Mouse (Mus musculus) forebrain, embryonic 15.5 days (tissue): ENCODE measurements at regions not wholly inside any gene's neighbourhood (a gene's known extent, or its start where the extent isn't known, plus 50 kb on each side); places are given as distances from the start of the nearest gene placed in this dataset.

ENCODE experiments used
- ATAC-seq: fragments of 200-750 bp; cut with Nextera tagmentation; replicated peaks from 2 replicates; pipeline ENCODE4 v1.8.0; 2017; ENCODE audit warnings: mild to moderate bottlenecking, moderate TSS enrichment, moderate library complexity
- H3K27ac ChIP-seq: fragments of 300-500 bp; sonication (generic); replicated peaks from 2 replicates; pipeline ENCODE4 v1.5.1; 2015; ENCODE audit warnings: mild to moderate bottlenecking, inconsistent platforms
- H3K27me3 ChIP-seq: fragments of 300-500 bp; sonication (generic); 2 replicates; pipeline ENCODE4 v1.6.1; 2015; ENCODE audit warnings: inconsistent platforms
- H3K36me3 ChIP-seq: fragments of 300-500 bp; sonication (generic); 2 replicates; pipeline ENCODE4 v1.6.1; 2015; ENCODE audit warnings: mild to moderate bottlenecking, inconsistent platforms
- H3K4me1 ChIP-seq: fragments of 300-500 bp; sonication (generic); 2 replicates; pipeline ENCODE4 v1.6.1; 2015; ENCODE audit warnings: inconsistent platforms
- H3K4me2 ChIP-seq: fragments of 300-500 bp; sonication (generic); replicated peaks from 2 replicates; pipeline ENCODE4 v1.6.1; 2015; ENCODE audit warnings: mild to moderate bottlenecking, inconsistent platforms
- H3K4me3 ChIP-seq: fragments of 300-500 bp; sonication (generic); 2 replicates; pipeline ENCODE4 v1.5.1; 2015; ENCODE audit warnings: mild to moderate bottlenecking, inconsistent platforms
- H3K9ac ChIP-seq: fragments of 300-500 bp; sonication (generic); replicated peaks from 2 replicates; pipeline ENCODE4 v1.6.1; 2015; ENCODE audit warnings: mild to moderate bottlenecking, inconsistent platforms
- H3K9me3 ChIP-seq: fragments of 300-500 bp; sonication (generic); 2 replicates; pipeline ENCODE4 v1.6.1; 2016; ENCODE audit warnings: inconsistent platforms
- WGBS: fragments of 180-500 bp; shearing (Covaris S2); methylation state at CpG from one replicate; pipeline ENCODE4 v1.1.7; 2015; ENCODE audit warnings: mixed read lengths; 5-methylcytosine and 5-hydroxymethylcytosine counted together

DNA sequence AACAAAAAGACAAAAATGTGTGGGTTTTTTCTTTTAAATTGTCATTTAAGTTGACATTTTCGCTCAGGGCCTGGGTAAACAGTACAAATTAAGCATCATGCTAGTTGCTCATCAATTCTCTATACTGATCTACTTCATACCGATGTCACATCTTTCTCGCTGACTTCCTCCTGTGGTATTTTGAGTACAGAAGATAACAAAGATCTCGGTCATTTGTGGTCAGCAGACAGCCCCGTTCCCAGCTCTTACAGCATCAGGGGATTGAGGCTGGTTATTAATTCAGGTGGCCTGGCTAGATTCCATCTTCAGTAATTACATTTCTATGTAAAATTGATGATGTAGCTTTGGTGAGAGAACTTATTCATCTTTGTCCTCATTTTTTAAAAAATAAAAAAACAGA, 483.6 kb upstream of the Gm11114 start:
- ATAC-seq = no peak

DNA sequence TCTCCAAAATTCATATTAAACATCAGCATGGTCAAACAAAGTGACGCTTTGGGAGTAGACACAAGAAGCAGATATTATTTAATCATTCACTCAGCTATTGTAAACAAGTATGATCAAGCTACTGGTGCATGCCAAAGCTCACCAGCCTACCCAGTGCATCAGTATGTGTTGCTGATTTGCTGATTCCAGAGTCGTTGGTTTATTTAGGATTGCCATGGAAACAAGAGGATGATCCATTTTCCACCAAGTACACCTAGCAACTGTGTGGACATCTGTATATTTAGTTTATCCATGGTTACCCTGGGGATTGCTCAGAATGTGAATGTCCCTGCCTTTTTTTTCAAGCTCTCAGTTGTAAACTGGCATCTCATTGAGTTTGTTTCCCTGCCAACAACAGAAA, 481.9 kb upstream of the Gm11114 start:
- ATAC-seq = no peak
- Histone ChIP-seq H3K27ac (no peak overlapping the region), H3K4me3 (no peak overlapping the region), H3K27me3 (no peaks in the 10 kb centered on the region), H3K4me1 (no peaks in the 10 kb centered on the region), H3K36me3 (no peaks in the 10 kb centered on the region), H3K9me3 (no peaks in the 10 kb centered on the region), H3K9ac (no peak overlapping the region), H3K4me2 (no peak overlapping the region)
- WGBS = 69% methylated on average over 2 of the region's 2 CpGs

More for the DNA sequence above, 483.6 kb upstream of the Gm11114 start:
- H3K9ac ChIP-seq = no peak overlapping the region
- H3K27me3 ChIP-seq = no peaks in the 10 kb centered on the region
- no peak overlapping the region for H3K4me3 ChIP-seq
- no peaks in the 10 kb centered on the region for H3K4me1 ChIP-seq
- no peak overlapping the region for H3K27ac ChIP-seq
- H3K36me3 ChIP-seq = no peaks in the 10 kb centered on the region
- no peak overlapping the region for H3K4me2 ChIP-seq
- no peaks in the 10 kb centered on the region for H3K9me3 ChIP-seq
- 80% methylated on average over 5 of the region's 5 CpGs for WGBS

DNA sequence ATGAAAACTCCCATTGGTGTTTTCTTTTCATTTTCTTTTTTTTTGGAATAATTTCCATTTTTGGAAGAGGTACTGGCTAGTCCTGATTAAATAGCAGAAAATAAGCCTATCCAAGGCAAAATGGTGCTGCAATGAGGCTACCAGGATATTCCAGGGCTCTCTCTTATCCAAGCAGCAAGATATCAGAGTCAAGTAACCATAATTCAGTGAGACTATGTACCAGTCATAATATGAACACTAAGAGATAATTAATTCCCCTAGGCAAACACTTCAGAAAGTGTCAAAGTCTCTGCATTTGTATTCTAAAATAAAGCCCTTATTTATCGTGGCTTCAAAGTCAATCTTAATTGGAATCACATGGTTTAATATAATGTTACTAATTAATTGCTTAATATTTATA, 475.1 kb upstream of the Gm11114 start:
- no peak for ATAC-seq
- WGBS = 50% methylated on average over 1 of the region's 1 CpGs

DNA sequence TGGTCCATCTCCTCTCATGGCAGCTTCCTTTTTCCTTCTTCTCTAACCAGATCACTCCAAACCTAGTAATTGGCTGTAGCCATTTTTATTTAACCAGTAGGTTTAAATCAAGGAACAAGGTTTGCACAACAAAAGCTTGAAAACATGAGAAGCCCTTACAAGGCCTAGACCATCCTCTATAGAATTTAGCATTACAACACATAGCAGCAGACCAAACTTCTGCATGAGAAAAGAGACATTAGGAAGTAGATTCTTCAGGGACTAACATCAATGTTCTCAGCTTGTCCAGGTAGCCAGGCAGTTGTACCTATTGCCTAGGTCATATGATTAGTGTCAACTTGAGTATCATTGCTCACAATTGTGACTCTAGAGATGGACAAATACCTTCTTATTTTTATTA, 468.6 kb upstream of the Gm11114 start:
- Histone ChIP-seq H3K27me3 (no peaks in the 10 kb centered on the region), H3K4me2 (no peak overlapping the region), H3K9me3 (no peaks in the 10 kb centered on the region), H3K36me3 (no peaks in the 10 kb centered on the region), H3K4me1 (no peaks in the 10 kb centered on the region), H3K4me3 (no peak overlapping the region), H3K27ac (no peak overlapping the region), H3K9ac (no peak overlapping the region)
- ATAC-seq = no peak

More for the DNA sequence above, 475.1 kb upstream of the Gm11114 start:
- no peaks in the 10 kb centered on the region for H3K27me3 ChIP-seq
- H3K9ac ChIP-seq = no peak overlapping the region
- no peaks in the 10 kb centered on the region for H3K36me3 ChIP-seq
- no peaks in the 10 kb centered on the region for H3K9me3 ChIP-seq
- H3K4me3 ChIP-seq = no peak overlapping the region
- H3K27ac ChIP-seq = no peak overlapping the region
- H3K4me1 ChIP-seq = no peaks in the 10 kb centered on the region
- no peak overlapping the region for H3K4me2 ChIP-seq

DNA sequence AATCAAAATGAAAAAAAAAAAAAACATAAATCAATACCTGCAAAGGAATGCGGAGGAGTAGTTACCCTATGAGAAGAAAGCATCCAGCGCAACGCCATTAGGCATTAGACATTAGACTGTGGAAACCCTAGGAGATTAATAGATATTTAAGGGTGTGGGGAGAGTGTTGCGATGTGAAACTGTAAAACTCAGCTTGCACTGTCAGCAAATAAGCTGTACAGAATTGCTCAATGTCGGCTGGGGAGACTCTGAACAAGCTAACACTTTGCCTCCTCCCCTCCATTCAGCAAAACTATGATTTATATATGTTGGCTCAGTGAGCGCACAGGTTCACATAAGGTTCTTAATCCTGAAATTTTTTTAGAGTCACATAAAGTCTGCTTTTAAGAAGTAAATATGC, 451.0 kb upstream of the Gm11114 start:
- no peak for ATAC-seq

DNA sequence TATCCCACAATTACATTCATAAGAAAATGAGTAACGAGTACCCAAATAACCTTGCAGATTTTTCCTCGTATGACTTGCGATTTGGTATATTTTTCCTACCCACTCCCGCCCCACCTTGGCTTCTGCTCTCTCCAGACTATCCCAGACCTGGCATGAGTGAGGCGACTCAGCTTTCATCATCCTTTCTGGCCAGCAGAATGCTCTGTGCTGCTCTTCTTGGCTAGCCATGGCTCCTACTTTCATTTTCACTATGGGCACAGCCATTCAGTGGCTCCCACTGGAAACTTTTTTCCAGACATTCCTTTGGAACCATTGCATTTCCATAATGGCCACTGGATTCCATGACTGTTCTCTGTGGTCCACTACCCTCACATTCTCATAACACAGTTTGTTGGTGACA, 449.1 kb upstream of the Gm11114 start:
- no peak for ATAC-seq
- no peak overlapping the region for H3K9ac ChIP-seq
- no peak overlapping the region for H3K4me3 ChIP-seq
- 85% methylated on average over 5 of the region's 5 CpGs for WGBS
- H3K27me3 ChIP-seq = no peaks in the 10 kb centered on the region
- H3K4me2 ChIP-seq = no peak overlapping the region
- no peaks in the 10 kb centered on the region for H3K9me3 ChIP-seq
- H3K4me1 ChIP-seq = no peaks in the 10 kb centered on the region
- H3K36me3 ChIP-seq = no peaks in the 10 kb centered on the region
- H3K27ac ChIP-seq = no peak overlapping the region

More for the DNA sequence above, 451.0 kb upstream of the Gm11114 start:
- Histone ChIP-seq H3K9me3 (no peaks in the 10 kb centered on the region), H3K9ac (no peak overlapping the region), H3K36me3 (no peaks in the 10 kb centered on the region), H3K4me1 (no peaks in the 10 kb centered on the region), H3K4me2 (no peak overlapping the region), H3K4me3 (no peak overlapping the region), H3K27me3 (no peaks in the 10 kb centered on the region), H3K27ac (no peak overlapping the region)
- 84% methylated on average over 6 of the region's 6 CpGs for WGBS

DNA sequence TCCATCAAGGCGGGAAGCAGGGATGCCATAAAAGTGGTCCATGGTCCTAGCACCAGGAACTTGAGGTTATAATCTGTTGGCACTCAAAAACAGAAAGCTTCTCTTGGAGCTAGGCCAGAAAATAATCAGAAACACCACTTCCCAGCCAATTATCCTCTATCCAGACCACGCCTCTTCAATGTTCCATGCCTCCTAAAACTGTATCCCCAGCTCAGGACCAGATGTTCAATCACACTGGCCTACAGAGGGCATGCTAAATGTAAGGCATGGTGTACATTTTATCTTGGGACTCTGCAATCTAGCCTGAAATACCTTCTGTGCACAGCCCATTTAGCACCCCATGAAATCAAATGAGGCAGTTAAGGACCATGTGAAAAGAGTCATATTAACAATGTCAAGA, 418.4 kb upstream of the Gm11114 start:
- Histone ChIP-seq H3K27ac (no peak overlapping the region), H3K4me1 (no peaks in the 10 kb centered on the region), H3K27me3 (no peaks in the 10 kb centered on the region), H3K4me2 (no peak overlapping the region), H3K4me3 (no peak overlapping the region), H3K9me3 (no peaks in the 10 kb centered on the region), H3K36me3 (no peaks in the 10 kb centered on the region), H3K9ac (no peak overlapping the region)
- ATAC-seq = no peak
- 77% methylated on average over 2 of the region's 2 CpGs for WGBS

DNA sequence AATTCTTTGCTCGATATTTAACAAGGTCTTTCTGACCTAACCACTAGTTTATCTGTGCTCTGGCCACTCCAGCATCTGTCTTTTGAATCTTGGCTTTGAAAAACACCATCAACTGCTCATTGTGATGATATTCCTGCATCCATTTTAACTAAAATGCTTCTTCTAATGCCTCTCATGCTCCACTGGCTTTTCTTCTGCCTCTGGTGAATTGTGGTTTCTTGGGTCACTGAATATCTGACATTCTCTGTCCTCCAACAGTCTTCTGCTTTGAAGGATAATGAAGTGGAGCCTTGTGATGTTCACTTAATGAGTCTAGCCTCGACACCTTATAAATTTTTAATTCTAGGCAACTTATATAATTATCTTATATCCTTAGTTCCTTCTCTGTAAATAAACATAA, 416.5 kb upstream of the Gm11114 start:
- Histone ChIP-seq H3K27me3 (no peaks in the 10 kb centered on the region), H3K9ac (no peak overlapping the region), H3K4me3 (no peak overlapping the region), H3K9me3 (no peaks in the 10 kb centered on the region), H3K4me1 (no peaks in the 10 kb centered on the region), H3K4me2 (no peak overlapping the region), H3K27ac (no peak overlapping the region), H3K36me3 (no peaks in the 10 kb centered on the region)
- ATAC-seq = no peak
- WGBS = 53% methylated on average over 2 of the region's 2 CpGs

DNA sequence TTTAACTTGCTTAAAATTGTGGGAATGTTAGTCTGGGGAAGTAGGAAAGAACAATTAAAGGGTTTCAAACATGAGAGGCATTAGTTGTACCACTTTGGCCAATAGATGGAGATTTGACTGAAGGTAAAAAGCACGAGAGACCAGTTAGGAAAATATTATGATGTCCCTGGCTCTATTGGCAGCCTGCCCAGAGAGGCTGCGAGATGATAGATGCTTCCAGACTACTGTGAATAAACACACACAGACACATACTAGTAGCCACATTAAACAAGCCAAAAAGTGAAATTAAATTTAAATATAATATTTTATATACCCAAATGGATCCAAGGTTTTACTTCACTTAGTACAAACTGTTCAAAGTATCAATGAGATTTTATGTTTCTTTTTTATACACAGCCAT, 411.9 kb upstream of the Gm11114 start:
- Histone ChIP-seq H3K4me3 (no peak overlapping the region), H3K27ac (no peak overlapping the region), H3K4me2 (no peak overlapping the region), H3K36me3 (no peaks in the 10 kb centered on the region), H3K27me3 (no peaks in the 10 kb centered on the region), H3K9me3 (no peaks in the 10 kb centered on the region), H3K4me1 (no peaks in the 10 kb centered on the region), H3K9ac (no peak overlapping the region)
- ATAC-seq = no peak
- 28% methylated on average over 2 of the region's 2 CpGs for WGBS

DNA sequence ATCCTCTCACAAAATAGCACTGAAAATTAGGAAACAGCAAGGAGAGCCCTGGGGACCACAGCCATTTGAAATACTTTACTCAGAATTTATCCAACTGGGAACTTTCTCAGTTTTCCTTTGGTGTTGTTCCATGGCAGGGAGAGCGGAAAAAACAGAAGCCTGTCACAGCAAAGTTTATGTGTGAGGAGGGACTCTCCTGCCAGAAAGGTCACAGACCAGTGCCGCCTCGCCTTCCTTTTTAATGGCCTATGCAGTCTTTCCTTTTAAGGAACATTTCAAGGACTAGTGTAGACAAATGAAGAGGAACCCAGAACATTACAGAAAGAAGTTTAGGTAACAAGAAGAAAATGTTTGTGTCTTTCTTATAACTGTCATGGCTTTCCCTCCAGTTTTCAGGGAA, 406.3 kb upstream of the Gm11114 start:
- no peak for ATAC-seq

DNA sequence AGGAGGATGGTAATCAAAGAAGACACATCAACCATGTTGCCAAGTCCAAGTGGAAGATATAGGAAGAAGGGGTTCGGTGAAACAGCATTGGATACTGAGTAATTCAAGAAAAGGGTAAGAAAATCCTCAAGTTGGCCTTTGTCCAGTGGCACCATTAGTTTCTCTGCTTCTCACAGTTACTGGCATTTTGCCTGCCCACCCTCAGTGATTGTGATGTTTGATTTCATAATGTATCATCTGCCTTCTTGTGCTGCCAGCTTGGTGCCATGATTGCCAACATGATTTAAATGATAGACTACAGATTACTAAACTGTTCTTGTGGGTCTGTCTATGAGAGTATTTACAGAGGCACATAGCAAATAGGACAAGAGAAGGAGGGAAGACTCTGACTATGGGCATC, 399.3 kb upstream of the Gm11114 start:
- Histone ChIP-seq H3K4me2 (no peak overlapping the region), H3K36me3 (no peaks in the 10 kb centered on the region), H3K4me1 (no peaks in the 10 kb centered on the region), H3K9me3 (no peaks in the 10 kb centered on the region), H3K4me3 (no peak overlapping the region), H3K9ac (no peak overlapping the region), H3K27me3 (no peaks in the 10 kb centered on the region), H3K27ac (no peak overlapping the region)
- ATAC-seq = no peak
- WGBS = 79% methylated on average over 1 of the region's 1 CpGs

More for the DNA sequence above, 406.3 kb upstream of the Gm11114 start:
- Histone ChIP-seq H3K36me3 (no peaks in the 10 kb centered on the region), H3K4me3 (no peak overlapping the region), H3K27ac (no peak overlapping the region), H3K9ac (no peak overlapping the region), H3K4me1 (no peaks in the 10 kb centered on the region), H3K27me3 (no peaks in the 10 kb centered on the region), H3K4me2 (no peak overlapping the region), H3K9me3 (no peaks in the 10 kb centered on the region)
- WGBS = 90% methylated on average over 3 of the region's 3 CpGs

DNA sequence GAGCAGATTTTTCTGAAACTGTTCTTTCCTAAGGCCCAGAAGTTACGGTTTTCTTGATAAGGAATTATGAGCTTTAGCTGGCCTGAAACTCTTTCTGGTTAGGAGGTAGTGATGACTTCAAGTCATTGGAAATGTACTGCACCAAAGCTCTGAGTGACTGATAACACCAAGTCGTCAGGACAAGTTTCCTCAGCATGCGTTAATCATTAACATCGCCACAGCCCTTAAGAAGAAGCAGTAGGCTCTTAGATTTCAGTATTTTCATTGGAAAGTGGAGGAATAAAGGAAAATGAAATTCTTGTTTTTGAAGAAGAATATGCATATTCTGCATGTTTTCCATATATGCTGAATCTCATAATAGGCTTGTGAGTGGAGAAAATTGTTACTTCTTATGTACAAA, 390.3 kb upstream of the Gm11114 start:
- WGBS = 91% methylated on average over 4 of the region's 4 CpGs

DNA sequence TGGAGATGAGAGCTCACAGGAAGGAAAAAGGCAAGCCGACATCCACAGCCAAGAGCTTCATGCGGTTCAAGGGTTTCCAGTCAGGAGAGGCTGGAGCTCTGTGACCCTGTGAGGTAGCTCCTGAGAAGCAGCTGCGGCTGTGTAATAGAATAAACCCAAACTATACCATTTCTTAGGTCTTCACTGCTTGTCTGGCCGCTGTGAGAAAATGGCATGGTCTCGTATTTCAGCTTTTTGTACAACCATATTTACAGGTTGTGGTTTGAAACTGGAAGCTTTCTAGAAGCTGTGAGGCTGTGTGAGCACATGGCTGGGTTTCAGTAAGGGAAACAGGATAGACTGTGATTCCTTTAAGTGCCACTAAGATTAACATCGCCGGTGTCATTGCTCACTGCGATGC, 388.6 kb upstream of the Gm11114 start:
- H3K27ac ChIP-seq = no peak overlapping the region
- H3K4me2 ChIP-seq = no peak overlapping the region
- no peak overlapping the region for H3K9ac ChIP-seq
- H3K4me3 ChIP-seq = no peak overlapping the region
- H3K9me3 ChIP-seq = no peaks in the 10 kb centered on the region
- no peaks in the 10 kb centered on the region for H3K4me1 ChIP-seq
- 85% methylated on average over 8 of the region's 8 CpGs for WGBS
- H3K36me3 ChIP-seq = no peaks in the 10 kb centered on the region
- ATAC-seq = no peak
- H3K27me3 ChIP-seq = no peaks in the 10 kb centered on the region

More for the DNA sequence above, 390.3 kb upstream of the Gm11114 start:
- H3K4me1 ChIP-seq = no peaks in the 10 kb centered on the region
- H3K36me3 ChIP-seq = no peaks in the 10 kb centered on the region
- no peak overlapping the region for H3K4me2 ChIP-seq
- ATAC-seq = no peak
- H3K9me3 ChIP-seq = no peaks in the 10 kb centered on the region
- H3K27ac ChIP-seq = no peak overlapping the region
- H3K4me3 ChIP-seq = no peak overlapping the region
- H3K9ac ChIP-seq = no peak overlapping the region
- no peaks in the 10 kb centered on the region for H3K27me3 ChIP-seq
